Mouse (Mus musculus) heart, adult 2 months (tissue): ENCODE data around the gene Lin7a. TPM values are rescaled to one million over a fixed set of nuclear protein-coding genes. Genes with fewer than 3 reads are reported as not detected.
A peak's percentile ranks its signal among the peaks of the same experiment; 100 is the strongest.

ENCODE experiments used
- DNase-seq, 2 experiments: peaks; one replicate each; pipeline ENCODE4 v3.0.0; 2021
- H3K27ac ChIP-seq: fragments of 200-600 bp; 2 replicates; pipeline ENCODE4 v1.8.1; 2022
- H3K27me3 ChIP-seq: fragments of 200-500 bp; 2 replicates; pipeline ENCODE4 v1.6.1; 2012; ENCODE audit warnings: mild to moderate bottlenecking, low read length, inconsistent platforms, mixed read lengths; ENCODE audit not compliant: control insufficient read depth, insufficient read depth
- H3K36me3 ChIP-seq: fragments of 200-500 bp; 2 replicates; pipeline ENCODE4 v1.6.1; 2012; ENCODE audit warnings: low read length, inconsistent platforms; ENCODE audit not compliant: control insufficient read depth, insufficient read depth
- H3K4me1 ChIP-seq: fragments of 200-500 bp; 2 replicates; pipeline ENCODE4 v1.6.1; 2011; ENCODE audit warnings: low read length; ENCODE audit not compliant: control insufficient read depth, insufficient read depth
- H3K4me3 ChIP-seq: fragments of 200-600 bp; 2 replicates; pipeline ENCODE4 v1.8.1; 2022
- H3K79me2 ChIP-seq: fragments of 200-500 bp; replicated peaks from 2 replicates; pipeline ENCODE4 v1.6.1; 2012; ENCODE audit warnings: mild to moderate bottlenecking, inconsistent platforms, low read length, moderate library complexity, mixed read lengths; ENCODE audit not compliant: control insufficient read depth, insufficient read depth
- H3K9ac ChIP-seq: fragments of 200-500 bp; 2 replicates; pipeline ENCODE4 v1.6.1; 2012; ENCODE audit warnings: low read depth, mild to moderate bottlenecking, control low read depth, inconsistent platforms, low read length, mixed read lengths
- CTCF ChIP-seq: fragments of 200-600 bp; IDR thresholded peaks from 2 replicates; pipeline ENCODE4 v1.8.1; 2022; ENCODE audit warnings: antibody characterized with exemption, mild to moderate bottlenecking, moderate library complexity
- EP300 ChIP-seq: fragments of 200-500 bp; IDR thresholded peaks from 2 replicates; pipeline ENCODE4 v1.6.1; 2011; ENCODE audit warnings: low read depth, low read length, control low read depth; ENCODE audit not compliant: insufficient read depth
- POLR2A ChIP-seq: fragments of 200-500 bp; IDR thresholded peaks from 2 replicates; pipeline ENCODE4 v1.6.1; 2011; ENCODE audit warnings: mild to moderate bottlenecking, low read depth, low read length, control low read depth; ENCODE audit not compliant: insufficient read depth
- WGBS: fragments of 180-500 bp; shearing (Covaris S2); methylation state at CpG from one replicate; pipeline ENCODE4 v1.1.7; 2018; 5-methylcytosine and 5-hydroxymethylcytosine counted together
- intact Hi-C: fragments of 180-260 bp; cut with DNase I; formaldehyde crosslinking; loops from one replicate; pipeline ENCODE4 v1.15.1; 2025
- polyA plus RNA-seq: library from polyadenylated mRNA; depleted of rRNA; stranded (reverse); fragments of >200 nt; gene quantifications from 2 replicates; pipeline ENCODE4 v1.2.3, GENCODE M21; 2012
- total RNA-seq, 2 experiments: library from RNA; stranded (reverse); gene quantifications; 2 replicates each; pipeline ENCODE4 v1.2.3; 2021

Gene Lin7a
- total and polyA plus RNA-seq, 3 experiments = 0.35 to 1.7 (median 0.94) TPM

DNA sequence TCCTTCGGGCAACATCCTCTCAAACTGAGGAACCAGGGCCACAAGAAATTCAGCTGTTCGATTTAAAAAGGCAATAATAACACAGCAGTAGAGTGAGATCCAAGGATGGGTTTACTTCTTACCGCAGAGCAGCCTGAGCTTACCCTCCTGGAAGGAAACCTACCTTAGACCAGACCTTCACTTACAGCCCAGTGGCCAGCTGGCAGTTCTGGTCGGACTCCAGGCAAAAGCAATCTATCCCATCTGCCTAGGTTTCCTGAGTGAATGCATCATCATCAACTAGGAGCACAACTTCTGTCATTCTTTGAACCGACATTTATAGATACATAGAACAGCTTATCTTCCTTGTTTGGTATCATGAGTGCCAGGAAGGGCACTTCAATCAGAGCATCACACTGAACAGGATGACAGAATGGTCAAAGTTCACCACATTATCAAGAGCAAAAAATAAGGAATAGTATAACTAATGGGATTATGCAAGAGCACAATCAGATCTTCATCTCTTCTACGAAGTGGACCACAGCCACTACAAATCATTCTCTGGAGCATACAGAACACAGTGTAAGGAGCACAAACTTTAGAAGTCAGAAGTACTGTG, 87.1 kb downstream of the Lin7a start:
- TF ChIP-seq POLR2A (no peak), CTCF (no peak), EP300 (no peak)
- no peak for DNase-seq
- H3K27me3 ChIP-seq = no peaks in the 10 kb centered on the region
- H3K9ac ChIP-seq = no peak overlapping the region
- H3K4me3 ChIP-seq = no peak overlapping the region
- no peaks in the 10 kb centered on the region for H3K36me3 ChIP-seq
- no peaks in the 10 kb centered on the region for H3K79me2 ChIP-seq
- no peak overlapping the region for H3K27ac ChIP-seq
- intact Hi-C loops = no loop called here
- H3K4me1 ChIP-seq = no peaks in the 10 kb centered on the region
- WGBS = 75% methylated on average over 6 of the region's 6 CpGs

- TF ChIP-seq CTCF (no peak), POLR2A (no peak), EP300 (no peak)
- Histone ChIP-seq H3K36me3 (no peaks in the 10 kb centered on the region), H3K4me1 (no peaks in the 10 kb centered on the region), H3K79me2 (no peaks in the 10 kb centered on the region), H3K9ac (no peak overlapping the region), H3K4me3 (no peak overlapping the region), H3K27ac (no peak overlapping the region), H3K27me3 (no peaks in the 10 kb centered on the region)
- intact Hi-C loops = no loop called here
- DNase-seq = no peak
These were observed 87.8 kb downstream of the Lin7a start for GRCm38 (mm10) chr10:107359296-107359695.

GRCm38 (mm10) chr10:107361546-107361945, 90.1 kb downstream of the Lin7a start:
- WGBS = 27% methylated on average over 4 of the region's 4 CpGs
- Histone ChIP-seq H3K4me3 (no peak overlapping the region), H3K79me2 (no peaks in the 10 kb centered on the region), H3K27ac (no peak overlapping the region), H3K4me1 (no peaks in the 10 kb centered on the region), H3K36me3 (no peaks in the 10 kb centered on the region), H3K9ac (no peak overlapping the region), H3K27me3 (no peaks in the 10 kb centered on the region)
- intact Hi-C loops = no loop called here
- TF ChIP-seq CTCF (no peak), POLR2A (no peak), EP300 (no peak)
- peak; percentile 34 to 54 for DNase-seq

GRCm38 (mm10) chr10:107362026-107362425, 90.5 kb downstream of the Lin7a start:
- intact Hi-C loops = no loop called here
- H3K4me1 ChIP-seq = no peaks in the 10 kb centered on the region
- DNase-seq = no peak
- no peaks in the 10 kb centered on the region for H3K79me2 ChIP-seq
- H3K27me3 ChIP-seq = no peaks in the 10 kb centered on the region
- H3K4me3 ChIP-seq = no peak overlapping the region
- 89% methylated on average over 2 of the region's 2 CpGs for WGBS
- TF ChIP-seq CTCF (no peak), EP300 (no peak), POLR2A (no peak)
- H3K36me3 ChIP-seq = no peaks in the 10 kb centered on the region
- H3K27ac ChIP-seq = no peak overlapping the region
- no peak overlapping the region for H3K9ac ChIP-seq

GRCm38 (mm10) chr10:107363049-107363816, 91.7 kb downstream of the Lin7a start:
- TF ChIP-seq CTCF (no peak), EP300 (no peak), POLR2A (no peak)
- H3K4me3 ChIP-seq = no peak overlapping the region
- H3K27me3 ChIP-seq = no peaks in the 10 kb centered on the region
- no peaks in the 10 kb centered on the region for H3K79me2 ChIP-seq
- H3K9ac ChIP-seq = no peak overlapping the region
- intact Hi-C loops = no loop called here
- H3K4me1 ChIP-seq = no peaks in the 10 kb centered on the region
- H3K27ac ChIP-seq = no peak overlapping the region
- no peaks in the 10 kb centered on the region for H3K36me3 ChIP-seq
- 86% methylated on average over 16 of the region's 16 CpGs for WGBS
- no peak for DNase-seq

GRCm38 (mm10) chr10:107377218-107377617, 105.7 kb downstream of the Lin7a start:
- Histone ChIP-seq H3K4me1 (no peaks in the 10 kb centered on the region), H3K36me3 (no peaks in the 10 kb centered on the region), H3K9ac (no peak overlapping the region), H3K79me2 (no peaks in the 10 kb centered on the region), H3K27me3 (no peaks in the 10 kb centered on the region), H3K27ac (no peak overlapping the region), H3K4me3 (no peak overlapping the region)
- DNase-seq = no peak
- intact Hi-C loops = no loop called here
- TF ChIP-seq POLR2A (no peak), EP300 (no peak), CTCF (no peak)
- 53% methylated on average over 2 of the region's 2 CpGs for WGBS
